ENCODE assay signal across 10 mouse cellular contexts in the genomic region with DNA sequence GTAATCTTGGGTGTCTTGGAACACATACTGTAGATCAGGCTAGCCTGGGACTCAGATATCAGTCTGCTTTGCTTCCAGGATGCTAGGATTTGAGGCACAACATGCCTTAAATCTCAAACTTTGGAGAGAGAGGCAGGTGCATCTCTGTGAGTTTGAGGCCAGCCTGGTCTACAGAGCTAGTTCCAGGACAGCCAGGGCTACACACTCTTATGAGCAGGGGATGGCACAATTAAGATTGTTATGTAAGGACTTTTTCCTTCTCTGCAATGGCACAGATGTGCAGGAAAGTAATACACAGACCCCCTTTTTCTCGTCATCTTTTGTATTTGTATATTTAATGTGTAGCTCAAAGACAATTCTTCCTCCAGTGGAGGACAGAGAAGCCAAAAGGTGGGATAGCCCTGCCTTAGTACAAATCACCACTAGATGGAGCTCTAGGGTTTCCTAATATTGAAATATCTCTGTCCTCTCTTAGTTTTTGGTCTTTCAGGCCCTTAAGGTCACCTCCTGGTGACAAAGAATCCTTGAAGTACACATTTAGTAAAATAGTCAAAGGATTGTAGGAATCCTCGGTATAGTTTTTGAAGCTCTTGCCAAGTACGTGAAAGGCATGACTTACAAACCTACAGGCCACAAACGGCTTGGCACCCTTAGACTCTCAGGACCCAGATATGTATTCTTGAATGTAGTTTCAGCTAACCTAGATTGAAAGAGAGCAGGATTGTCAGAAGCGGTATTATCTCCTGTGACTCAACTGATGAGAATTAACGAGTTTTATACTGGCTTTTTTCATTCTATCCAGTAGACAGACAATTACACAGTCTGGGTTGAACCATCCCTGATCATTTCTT. TPM values are rescaled to one million over a fixed set of nuclear protein-coding genes. Genes with fewer than 3 reads are reported as not detected.
DNase-seq lines count a peak whose midpoint lies in the region; ATAC-seq and TF ChIP-seq lines count a peak whose summit lies in the region.
"Had no signal": no experiment of that assay in that cellular context is flagged by ENCODE, and none has a peak within 500 bp of the region (broad histone marks: within the 10 kb centered on the region; RNA-seq: fewer than 3 reads in every experiment).

No protein-coding gene starts in this region.

- DNase-seq in heart, adult 18-20 months, result peak; percentile 38 to 78
- no peak for DNase-seq in heart, postnatal 25 days (ENCODE audit: low spot score)
- DNase-seq in thymus, adult 2 months, result peak; percentile 17
- no peak for DNase-seq in thymus, postnatal 25 days
- DNase-seq in natural killer cell, adult 2 months (ENCODE audit: low spot score in 2 of 2), result peak; percentile 5 to 12
- no peak for DNase-seq in urinary bladder, postnatal 14 days (ENCODE audit: low spot score)

- no peaks in the 10 kb centered on the region for H3K36me3 ChIP-seq in thymus, adult 2 months (ENCODE audit: control insufficient read depth, insufficient read depth, low read length)
- no peaks in the 10 kb centered on the region for H3K36me3 ChIP-seq in kidney, embryonic 16.5 days (ENCODE audit: insufficient read depth, low read length)

- intact Hi-C loops in heart, postnatal 25 days (cut with DNase I), result loop anchor here (1.0 kb wide), 1 partner anchor 39 kb away; no protein-coding TSS in a partner anchor

- H3K9ac ChIP-seq in kidney, embryonic 16.5 days (replicated peaks; ENCODE audit: low read length), result no peak overlapping the region

- 58% methylated on average over 6 of the region's 6 CpGs for WGBS in thymus, adult 2 months
- 40% methylated on average over 6 of the region's 6 CpGs for WGBS in kidney, embryonic 16.5 days

- no peaks in the 10 kb centered on the region for H3K4me1 ChIP-seq in thymus, adult 2 months (replicated peaks; ENCODE audit: control insufficient read depth, insufficient read depth, low read length)
- no peaks in the 10 kb centered on the region for H3K4me1 ChIP-seq in kidney, embryonic 16.5 days (ENCODE audit: insufficient read depth, low read length)

- peak; percentile 90 for ATAC-seq in common myeloid progenitor, adult 5-6 weeks (replicated peaks; ENCODE audit: low read depth, poor library complexity, severe bottlenecking)
- peak; percentile 65; the same call in 1 of the 2 replicates for ATAC-seq in kidney, embryonic 16.5 days (ENCODE audit: low FRiP score, low TSS enrichment)

- no peak overlapping the region for H3K4me3 ChIP-seq in thymus, adult 2 months (ENCODE audit: control insufficient read depth, insufficient read depth, low read length)
- no peak overlapping the region for H3K4me3 ChIP-seq in kidney, embryonic 16.5 days (ENCODE audit: low read length)

- no peaks in the 10 kb centered on the region for H3K9me3 ChIP-seq in kidney, embryonic 16.5 days (ENCODE audit: low read length)

- H3K27ac ChIP-seq in thymus, adult 2 months (ENCODE audit: control insufficient read depth, insufficient read depth, low read length), result no peak overlapping the region
- no peak overlapping the region for H3K27ac ChIP-seq in kidney, embryonic 16.5 days (ENCODE audit: low read length)

- TF ChIP-seq CTCF in thymus, adult 2 months (IDR thresholded peaks at IDR 0.05; ENCODE audit: borderline replicate concordance, control insufficient read depth, extremely low read depth, insufficient read depth, low read length, poor library complexity), result no peak

- TF ChIP-seq POLR2A in thymus, adult 2 months (IDR thresholded peaks at IDR 0.05; ENCODE audit: control insufficient read depth, extremely low read depth, insufficient read depth, low read length, poor library complexity), result no peak

- H3K4me2 ChIP-seq in kidney, embryonic 16.5 days (replicated peaks; ENCODE audit: low read depth, low read length), result no peak overlapping the region

- H3K27me3 ChIP-seq in thymus, adult 2 months (ENCODE audit: control insufficient read depth, insufficient read depth, low read length), result no peaks in the 10 kb centered on the region
- no peaks in the 10 kb centered on the region for H3K27me3 ChIP-seq in kidney, embryonic 16.5 days (ENCODE audit: insufficient read depth, low read length)

RNA-seq across cellular contexts. Expression of gene Nqo2, which starts 7.7 kb away (rescaled TPM):
- 10 to 100 TPM; 38.3 to 41.5 TPM for total RNA-seq in heart, adult 18-20 months (2021)
- 10 to 100 TPM; 38.6 to 38.9 TPM for total RNA-seq in heart, postnatal 25 days (2021)
- 2.8 and 3.5 TPM in 2 replicates for polyA plus RNA-seq in thymus, adult 2 months (2012; rRNA removed)
- 25.9 and 29.3 TPM in 2 replicates for total RNA-seq in common myeloid progenitor, adult 5-6 weeks (2017)
- polyA plus RNA-seq in kidney, embryonic 16.5 days (2015; fragmentation: Nextera tagmentation; extraction: Ambion mirVana), result 29.6 and 31.0 TPM in 2 replicates

RNA-seq across cellular contexts. Expression of gene Ripk1, which starts 45.4 kb away (rescaled TPM):
- 1 to 10 TPM; 6.8 to 7.2 TPM for total RNA-seq in heart, adult 18-20 months (2021)
- 1 to 10 TPM; 7.9 to 8.2 TPM for total RNA-seq in heart, postnatal 25 days (2021)
- polyA plus RNA-seq in thymus, adult 2 months (2012; rRNA removed), result 8.9 and 14.1 TPM in 2 replicates
- total RNA-seq in common myeloid progenitor, adult 5-6 weeks (2017), result 43.0 and 47.0 TPM in 2 replicates
- polyA plus RNA-seq in kidney, embryonic 16.5 days (2015; fragmentation: Nextera tagmentation; extraction: Ambion mirVana), result 18.0 and 19.4 TPM in 2 replicates

RNA-seq across cellular contexts. Expression of gene Serpinb6a, which starts 45.8 kb away (rescaled TPM):
- 100 to 1,000 TPM; 124 to 127 TPM for total RNA-seq in heart, adult 18-20 months (2021)
- total RNA-seq in heart, postnatal 25 days (2021), result 100 to 1,000 TPM in 1 of 2 experiments, 10 to 100 TPM in 1; 88.4 to 110 TPM
- polyA plus RNA-seq in thymus, adult 2 months (2012; rRNA removed), result 48.3 and 50.2 TPM in 2 replicates
- 15.1 and 16.4 TPM in 2 replicates for total RNA-seq in common myeloid progenitor, adult 5-6 weeks (2017)
- polyA plus RNA-seq in kidney, embryonic 16.5 days (2015; fragmentation: Nextera tagmentation; extraction: Ambion mirVana), result 66.7 and 72.8 TPM in 2 replicates

RNA-seq across cellular contexts. Expression of gene Serpinb6c, which starts 51.3 kb away (rescaled TPM):
- total RNA-seq in heart, adult 18-20 months (2021), result not detected
- total RNA-seq in heart, postnatal 25 days (2021), result not detected
- polyA plus RNA-seq in thymus, adult 2 months (2012; rRNA removed), result 0.09 and 0.28 TPM in 2 replicates
- total RNA-seq in common myeloid progenitor, adult 5-6 weeks (2017), result not detected in 2 replicates
- 0.15 and 0.27 TPM in 2 replicates for polyA plus RNA-seq in kidney, embryonic 16.5 days (2015; fragmentation: Nextera tagmentation; extraction: Ambion mirVana)
- polyA plus RNA-seq: large intestine, adult 2 months; stomach, embryonic 14.5 days had no signal

Comparison
In these comparisons a context has a peak if more than half of its experiments do, and no peak if none do; other contexts are left out.
1. DNase-seq: peak in heart, adult 18-20 months (2 of 2), thymus, adult 2 months (single experiment) and natural killer cell, adult 2 months (2 of 2); none in heart, postnatal 25 days (single experiment), thymus, postnatal 25 days (single experiment) and urinary bladder, postnatal 14 days (single experiment).